Mouse (Mus musculus): ENCODE measurements around the gene Pold3. TPM values are rescaled to one million over a fixed set of nuclear protein-coding genes. Genes with fewer than 3 reads are reported as not detected.
"Not testable (repeated sequence)": the region's sequence is repeated elsewhere in the genome, so short reads cannot be mapped to it uniquely, and the experiment has no call there.

Pold3 gene
- total RNA-seq, 2 experiments from 2014 or later: 23.0 to 37.3 TPM

- DNase-seq (ENCODE audit: low spot score in 2 of 2): no peak
- intact Hi-C loops (cut with DNase I): loop anchor here (1.0 to 10.0 kb wide), 3 partner anchors 38 to 106 kb away; partner anchors contain the start of genes Lipt2 and Pgm2l1
Observed at GRCm38 (mm10) chr7:100120791-100121261, 539 bp downstream of the Pold3 start.

GRCm38 (mm10) chr7:100114279-100114678 is 7.1 kb downstream of the Pold3 start:
- intact Hi-C loops (cut with DNase I): no loop called here

GRCm38 (mm10) chr7:100113821-100114220 is 7.5 kb downstream of the Pold3 start:
- intact Hi-C loops (cut with DNase I): no loop called here
- DNase-seq (ENCODE audit: low spot score in 2 of 2): peak in 1 of 2 experiments; percentile 5

More at GRCm38 (mm10) chr7:100114279-100114678, 7.1 kb downstream of the Pold3 start:
- DNase-seq (ENCODE audit: low spot score in 2 of 2): no peak

GRCm38 (mm10) chr7:100111506-100111905 is 9.9 kb downstream of the Pold3 start:
- DNase-seq (ENCODE audit: low spot score in 2 of 2): no peak
- intact Hi-C loops (cut with DNase I): no loop called here

- DNase-seq (ENCODE audit: low spot score in 2 of 2): no peak
- intact Hi-C loops (cut with DNase I): loop anchor here (5.0 to 10.0 kb wide), 3 partner anchors 101 to 174 kb away; partner anchors contain the start of gene Chrdl2
Observed at GRCm38 (mm10) chr7:100108341-100108740, 13.0 kb downstream of the Pold3 start.

GRCm38 (mm10) chr7:100104677-100105076 is 16.7 kb downstream of the Pold3 start:
- no peak for DNase-seq (ENCODE audit: low spot score in 2 of 2)
- intact Hi-C loops (cut with DNase I): loop anchor here (5.0 to 10.0 kb wide), 3 partner anchors 97 to 170 kb away; partner anchors contain the start of gene Chrdl2

- no peak for DNase-seq (ENCODE audit: low spot score in 2 of 2)
- intact Hi-C loops (cut with DNase I): loop anchor here (10.0 kb wide), 1 partner anchor 165 kb away; no protein-coding TSS in a partner anchor
Observed at GRCm38 (mm10) chr7:100100031-100100595, 21.3 kb downstream of the Pold3 start.

GRCm38 (mm10) chr7:100086891-100087290 is 34.5 kb downstream of the Pold3 start:
- intact Hi-C loops (cut with DNase I): no loop called here
- no peak for DNase-seq (ENCODE audit: low spot score in 2 of 2)

- no peak for DNase-seq (ENCODE audit: low spot score in 2 of 2)
- intact Hi-C loops (cut with DNase I): no loop called here
Observed at GRCm38 (mm10) chr7:100086159-100086755, 35.1 kb downstream of the Pold3 start.

GRCm38 (mm10) chr7:100083812-100084211 is 37.6 kb downstream of the Pold3 start:
- intact Hi-C loops (cut with DNase I): no loop called here
- no peak for DNase-seq (ENCODE audit: low spot score in 2 of 2)

GRCm38 (mm10) chr7:100082836-100083235 is 38.5 kb downstream of the Pold3 start:
- intact Hi-C loops (cut with DNase I): no loop called here
- DNase-seq (ENCODE audit: low spot score in 2 of 2): no peak

- DNase-seq (ENCODE audit: low spot score in 2 of 2): no peak
- intact Hi-C loops (cut with DNase I): no loop called here
Observed at GRCm38 (mm10) chr7:100080087-100080781, 41.1 kb downstream of the Pold3 start.

GRCm38 (mm10) chr7:100077071-100077470 is 44.3 kb downstream of the Pold3 start:
- intact Hi-C loops (cut with DNase I): no loop called here
- no peak for DNase-seq (ENCODE audit: low spot score in 2 of 2)

- intact Hi-C loops (cut with DNase I): no loop called here
- no peak for DNase-seq (ENCODE audit: low spot score in 2 of 2)
Observed at GRCm38 (mm10) chr7:100076296-100076695, 45.1 kb downstream of the Pold3 start.

GRCm38 (mm10) chr7:100073959-100074358 is 47.4 kb downstream of the Pold3 start:
- intact Hi-C loops (cut with DNase I): no loop called here

GRCm38 (mm10) chr7:100052991-100053390 is 68.4 kb downstream of the Pold3 start:
- intact Hi-C loops (cut with DNase I); DNase-seq (ENCODE audit: low spot score in 2 of 2): not testable (repeated sequence)

More at GRCm38 (mm10) chr7:100073959-100074358, 47.4 kb downstream of the Pold3 start:
- no peak for DNase-seq (ENCODE audit: low spot score in 2 of 2)

- DNase-seq (ENCODE audit: low spot score in 2 of 2): no peak
- intact Hi-C loops (cut with DNase I): no loop called here
Observed at GRCm38 (mm10) chr7:100051904-100052303, 69.5 kb downstream of the Pold3 start.

- DNase-seq (ENCODE audit: low spot score in 2 of 2): no peak
- intact Hi-C loops (cut with DNase I): no loop called here
Observed at GRCm38 (mm10) chr7:100046486-100046885, 74.9 kb downstream of the Pold3 start.

- no peak for DNase-seq (ENCODE audit: low spot score in 2 of 2)
- intact Hi-C loops (cut with DNase I): no loop called here
Observed at GRCm38 (mm10) chr7:100043605-100044031, 77.7 kb downstream of the Pold3 start.

GRCm38 (mm10) chr7:100043096-100043495 is 78.3 kb downstream of the Pold3 start:
- DNase-seq (ENCODE audit: low spot score in 2 of 2): no peak
- intact Hi-C loops (cut with DNase I): no loop called here
